Mouse (Mus musculus): ENCODE results near the gene Actc1. TPM values are rescaled to one million over a fixed set of nuclear protein-coding genes. Genes with fewer than 3 reads are reported as not detected.

Gene Actc1
- polyA plus RNA-seq, 1 experiment from 2014 or later: 3.0 TPM

DNA sequence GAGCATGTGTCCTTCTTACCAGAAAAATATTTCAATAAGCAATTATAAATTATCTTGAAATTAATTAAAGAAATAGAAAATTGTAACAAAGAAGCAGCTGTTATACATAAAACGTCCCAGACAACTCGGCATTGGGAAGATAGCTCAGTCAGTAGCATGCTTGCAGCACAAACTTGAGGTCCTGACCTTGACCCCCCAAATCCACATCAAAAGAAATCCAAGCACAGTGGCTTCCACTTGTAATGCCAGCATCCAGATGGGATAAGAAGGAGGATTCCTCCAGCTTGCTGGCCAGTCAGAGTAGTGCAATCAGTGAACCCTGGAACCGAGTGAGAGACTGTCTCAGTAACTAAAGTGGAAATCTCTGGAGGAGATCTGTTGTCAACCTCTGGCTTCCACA, 12.9 kb upstream of the Actc1 start:
- Histone ChIP-seq H3K9me3 (no peaks in the 10 kb centered on the region), H3K27me3 (replicated peaks) (no peaks in the 10 kb centered on the region), H3K36me3 (replicated peaks) (no peaks in the 10 kb centered on the region), H3K27ac (no peak overlapping the region), H3K4me1 (no peaks in the 10 kb centered on the region), H3K4me3 (no peak overlapping the region), H3K9ac (no peak overlapping the region), H3K4me2 (no peak overlapping the region)
- 85% methylated on average over 3 of the region's 3 CpGs for WGBS
- no peak for ATAC-seq (replicated peaks)

DNA sequence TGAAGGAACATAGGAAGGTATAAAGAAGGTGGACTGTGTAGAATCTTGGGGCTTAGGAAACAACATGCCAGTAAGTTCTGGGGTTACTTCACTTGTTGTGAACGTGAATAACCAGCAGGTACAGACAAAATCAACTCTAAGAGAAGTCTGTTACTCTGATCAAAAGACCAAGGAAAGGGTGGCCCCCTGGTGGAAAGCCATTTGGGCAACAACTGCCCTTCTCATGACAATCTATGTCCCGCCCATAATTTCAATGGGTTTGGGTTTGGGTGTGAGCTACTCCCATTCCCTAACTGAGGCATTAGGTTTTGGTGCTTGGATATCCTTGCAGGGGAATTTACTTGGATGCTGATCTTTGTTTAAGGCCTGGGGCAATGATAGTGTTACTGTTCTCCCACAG, 10.7 kb upstream of the Actc1 start:
- H3K9me3 ChIP-seq: no peaks in the 10 kb centered on the region
- no peaks in the 10 kb centered on the region for H3K27me3 ChIP-seq (replicated peaks)

DNA sequence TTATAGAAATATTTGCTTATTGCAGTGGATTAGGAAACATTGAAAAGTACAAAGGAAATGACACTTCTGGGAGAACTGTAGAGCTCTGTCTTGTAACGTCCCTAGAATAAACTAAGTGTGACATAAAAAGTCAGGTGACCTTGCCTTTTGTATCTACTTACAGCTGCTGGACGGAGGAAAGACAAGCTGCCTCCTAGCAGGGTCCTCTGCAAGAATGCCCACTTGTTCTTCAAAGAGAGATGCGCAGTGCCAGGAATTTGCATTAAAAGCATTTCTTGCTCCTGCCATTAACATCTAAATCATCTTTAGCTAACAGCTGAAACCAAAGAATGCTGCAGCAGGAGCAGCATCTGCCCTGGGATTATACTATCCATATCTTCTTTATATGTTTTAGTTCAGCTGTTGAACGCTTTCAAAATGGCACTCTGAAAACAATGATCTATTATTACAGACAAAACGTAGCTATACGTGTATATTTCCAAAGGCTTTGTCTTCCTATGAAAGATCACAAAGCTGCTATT, 6.8 kb upstream of the Actc1 start:
- no peak overlapping the region for H3K27ac ChIP-seq
- H3K4me1 ChIP-seq: peaks cover 8% of the 10 kb centered on the region
- H3K27me3 ChIP-seq (replicated peaks): no peaks in the 10 kb centered on the region
- 33% methylated on average over 6 of the region's 6 CpGs for WGBS
- H3K4me2 ChIP-seq: no peak overlapping the region
- H3K36me3 ChIP-seq (replicated peaks): no peaks in the 10 kb centered on the region
- H3K9me3 ChIP-seq: no peaks in the 10 kb centered on the region
- no peak overlapping the region for H3K4me3 ChIP-seq
- no peak for ATAC-seq (replicated peaks)
- no peak overlapping the region for H3K9ac ChIP-seq

More for the DNA sequence above, 10.7 kb upstream of the Actc1 start:
- WGBS: 82% methylated on average over 2 of the region's 2 CpGs
- Histone ChIP-seq H3K27ac (no peak overlapping the region), H3K4me3 (no peak overlapping the region), H3K4me1 (0 out of 2 replicates have a peak, but pooled peaks cover 3% of the 10 kb centered on the region), H3K36me3 (replicated peaks) (no peaks in the 10 kb centered on the region), H3K9ac (no peak overlapping the region), H3K4me2 (no peak overlapping the region)
- ATAC-seq (replicated peaks): no peak

DNA sequence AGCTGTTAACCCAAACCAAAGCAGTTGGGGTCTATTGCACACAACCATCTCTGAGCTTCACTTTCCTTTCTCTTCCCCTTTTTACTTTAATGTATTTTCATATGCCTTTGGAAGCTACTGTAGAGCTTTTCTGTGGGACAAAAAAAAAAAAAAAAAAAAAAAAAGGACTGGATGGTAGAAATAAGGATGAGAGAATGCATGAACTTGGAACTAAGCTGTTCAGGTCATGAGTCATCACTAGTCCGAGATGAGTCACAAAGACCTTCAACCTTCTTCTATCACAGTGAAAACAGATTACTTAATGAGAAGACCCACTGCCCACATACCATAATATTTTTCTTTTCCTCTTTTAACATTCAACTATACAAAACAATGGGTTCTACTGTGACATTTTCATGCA, 6.3 kb upstream of the Actc1 start:
- Histone ChIP-seq H3K9ac (no peak overlapping the region), H3K36me3 (replicated peaks) (no peaks in the 10 kb centered on the region), H3K9me3 (no peaks in the 10 kb centered on the region), H3K27me3 (replicated peaks) (no peaks in the 10 kb centered on the region), H3K4me3 (no peak overlapping the region), H3K4me2 (no peak overlapping the region), H3K4me1 (peaks cover 8% of the 10 kb centered on the region), H3K27ac (no peak overlapping the region)
- ATAC-seq (replicated peaks): no peak
- WGBS: 65% methylated on average over 1 of the region's 1 CpGs

DNA sequence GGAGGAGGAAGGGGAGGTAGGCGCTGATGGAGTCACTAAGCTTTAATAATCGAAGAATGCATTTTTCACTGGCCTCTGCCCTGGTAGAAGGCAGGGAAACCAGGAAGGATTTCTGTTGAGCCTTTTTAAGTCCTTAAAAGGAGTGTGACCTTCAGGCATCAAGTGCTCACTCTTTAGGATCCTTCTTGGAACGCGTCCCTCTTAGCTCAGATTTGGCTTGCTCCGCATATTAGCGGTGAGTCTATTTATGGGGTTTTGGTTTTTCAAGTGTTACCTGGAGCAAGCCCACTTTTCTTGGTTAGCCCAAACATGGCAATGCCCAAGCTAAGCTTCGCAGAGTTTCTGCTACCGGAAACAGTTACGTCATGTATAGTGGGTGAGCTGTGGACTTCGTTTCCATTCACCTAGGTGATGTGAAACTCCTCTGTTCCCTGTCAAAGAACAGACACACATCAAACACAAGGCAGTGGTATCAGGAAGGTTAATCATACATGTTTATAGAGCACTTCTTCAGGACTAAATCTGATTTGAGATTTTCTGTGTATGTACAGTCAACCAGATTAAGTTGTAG, 5.0 kb upstream of the Actc1 start:
- H3K36me3 ChIP-seq (replicated peaks): no peaks in the 10 kb centered on the region
- no peaks in the 10 kb centered on the region for H3K9me3 ChIP-seq
- H3K27ac ChIP-seq: no peak overlapping the region
- WGBS: 88% methylated on average over 10 of the region's 10 CpGs
- no peak overlapping the region for H3K4me3 ChIP-seq
- peaks cover 8% of the 10 kb centered on the region for H3K4me1 ChIP-seq
- H3K27me3 ChIP-seq (replicated peaks): no peaks in the 10 kb centered on the region
- H3K9ac ChIP-seq: no peak overlapping the region
- ATAC-seq (replicated peaks): no peak
- no peak overlapping the region for H3K4me2 ChIP-seq

DNA sequence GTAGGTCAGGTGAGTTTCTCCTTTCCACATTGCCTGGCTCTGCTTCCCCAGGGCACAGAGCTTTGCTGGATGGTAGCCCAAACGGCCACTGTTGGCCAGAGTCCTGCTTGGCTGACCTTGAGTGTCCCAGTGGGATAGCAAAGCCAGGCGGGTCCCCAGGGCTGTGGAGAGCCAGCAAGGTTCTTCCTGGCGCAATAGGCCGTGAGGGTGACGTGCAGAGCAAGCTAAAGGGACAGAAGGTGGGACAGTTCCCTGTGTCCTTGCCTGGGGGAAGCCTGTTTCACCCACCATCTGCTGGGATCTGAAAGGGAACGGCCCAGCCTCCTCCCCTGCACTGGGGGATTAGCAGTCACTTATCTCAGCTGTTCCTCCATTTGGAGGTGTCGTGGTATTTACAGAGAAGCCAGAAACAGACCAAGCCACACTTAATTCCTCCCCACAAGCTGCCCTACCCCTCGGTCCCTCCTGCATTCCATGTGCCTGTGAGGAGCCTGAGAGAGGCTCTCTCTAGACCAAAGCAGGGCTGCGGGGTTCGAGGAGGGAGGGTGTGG, 4.0 kb upstream of the Actc1 start:
- Histone ChIP-seq H3K36me3 (replicated peaks) (no peaks in the 10 kb centered on the region), H3K9me3 (no peaks in the 10 kb centered on the region), H3K4me2 (peak overlapping the region; percentile 8; the same call in 1 of the 2 replicates), H3K4me1 (peaks cover 8% of the 10 kb centered on the region), H3K9ac (no peak overlapping the region), H3K27ac (no peak overlapping the region), H3K4me3 (no peak overlapping the region), H3K27me3 (replicated peaks) (no peaks in the 10 kb centered on the region)
- 11% methylated on average over 10 of the region's 10 CpGs for WGBS
- peak; percentile 58; the same call in 1 of the 2 replicates for ATAC-seq (replicated peaks)

DNA sequence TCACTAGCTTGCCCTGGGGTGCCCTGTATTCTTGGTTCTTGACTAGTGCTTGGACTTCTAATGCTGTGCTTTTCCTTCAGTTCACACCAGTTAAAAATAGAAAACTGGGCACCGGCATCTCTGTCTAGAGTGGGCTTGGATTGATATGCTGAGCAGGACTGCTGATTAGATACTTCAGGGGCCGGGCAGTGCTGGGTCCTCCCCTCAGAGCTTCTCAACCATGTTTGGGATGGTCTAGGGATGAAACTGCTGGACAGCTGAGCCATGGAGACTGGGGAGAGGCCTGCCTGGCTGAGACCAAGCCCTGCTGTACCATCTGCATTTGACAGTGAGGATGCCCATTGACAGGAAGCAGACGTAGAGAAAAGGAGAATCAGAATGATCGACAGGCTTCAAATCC, 781 bp upstream of the Actc1 start:
- 94% methylated on average over 4 of the region's 4 CpGs for WGBS
- Histone ChIP-seq H3K4me2 (no peak overlapping the region), H3K9me3 (no peaks in the 10 kb centered on the region), H3K27ac (no peak overlapping the region), H3K36me3 (replicated peaks) (no peaks in the 10 kb centered on the region), H3K9ac (no peak overlapping the region), H3K4me1 (peaks cover 6% of the 10 kb centered on the region), H3K4me3 (no peak overlapping the region), H3K27me3 (replicated peaks) (no peaks in the 10 kb centered on the region)
- ATAC-seq (replicated peaks): no peak

DNA sequence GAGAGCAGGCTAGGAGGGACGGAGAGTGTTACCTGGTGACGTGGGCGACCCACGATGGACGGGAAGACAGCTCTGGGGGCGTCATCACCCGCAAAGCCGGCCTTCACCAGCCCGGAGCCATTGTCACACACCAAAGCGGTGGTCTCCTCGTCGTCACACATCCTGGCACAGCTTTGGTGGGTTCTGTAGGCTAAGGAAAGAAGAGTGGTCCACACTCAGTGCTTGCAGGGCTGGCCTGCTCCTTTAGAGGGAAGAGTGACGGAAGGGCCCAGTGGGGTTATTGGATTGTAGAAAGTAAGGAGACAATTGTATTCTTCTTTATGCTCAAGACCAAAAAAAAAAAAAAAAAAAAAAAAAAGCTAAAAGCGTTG, 1.5 kb downstream of the Actc1 start:
- WGBS: 93% methylated on average over 14 of the region's 14 CpGs

DNA sequence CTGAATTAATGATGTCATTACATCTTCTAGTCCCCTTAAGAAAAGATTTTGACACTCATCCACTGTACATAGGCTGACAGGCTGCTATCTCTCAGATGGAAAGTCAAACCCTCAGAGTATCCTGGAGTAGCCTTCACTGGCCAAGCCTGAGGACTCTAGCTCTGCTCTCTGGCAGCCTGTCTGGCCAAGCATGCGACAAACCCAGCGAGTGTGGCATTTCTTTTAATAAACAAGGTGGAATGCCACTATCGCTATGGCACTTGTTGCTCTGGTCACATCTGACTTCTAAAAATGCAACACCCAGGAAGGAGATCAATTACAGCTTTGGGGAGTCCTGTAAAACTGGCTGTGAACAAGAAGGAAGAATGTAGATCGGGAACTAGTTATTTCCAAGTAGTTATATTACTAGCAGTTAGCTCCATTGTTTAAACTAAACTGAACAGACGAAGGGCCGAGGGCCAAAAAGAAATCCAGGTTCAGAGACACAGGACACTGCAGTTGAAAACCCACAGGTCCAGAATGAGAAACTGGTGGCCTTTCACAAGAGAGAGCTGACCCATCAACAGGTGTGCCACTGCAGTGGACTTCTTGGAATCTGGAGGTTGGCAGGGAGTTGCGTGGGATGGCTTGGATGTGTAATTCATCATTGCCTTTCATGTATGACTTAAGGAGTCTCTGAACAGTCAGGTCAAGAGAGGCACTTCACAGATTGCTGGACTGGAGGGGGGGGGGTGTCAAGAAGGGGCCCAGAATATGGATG, 2.1 kb downstream of the Actc1 start:
- Histone ChIP-seq H3K27ac (no peak overlapping the region), H3K9me3 (no peaks in the 10 kb centered on the region), H3K4me3 (no peak overlapping the region), H3K4me2 (no peak overlapping the region), H3K4me1 (no peaks in the 10 kb centered on the region), H3K9ac (no peak overlapping the region), H3K36me3 (replicated peaks) (no peaks in the 10 kb centered on the region), H3K27me3 (replicated peaks) (no peaks in the 10 kb centered on the region)
- 94% methylated on average over 7 of the region's 7 CpGs for WGBS
- no peak for ATAC-seq (replicated peaks)

More for the DNA sequence above, 1.5 kb downstream of the Actc1 start:
- Histone ChIP-seq H3K27ac (no peak overlapping the region), H3K27me3 (replicated peaks) (no peaks in the 10 kb centered on the region), H3K9me3 (no peaks in the 10 kb centered on the region), H3K9ac (no peak overlapping the region), H3K4me1 (no peaks in the 10 kb centered on the region), H3K36me3 (replicated peaks) (no peaks in the 10 kb centered on the region), H3K4me2 (no peak overlapping the region), H3K4me3 (no peak overlapping the region)
- no peak for ATAC-seq (replicated peaks)

DNA sequence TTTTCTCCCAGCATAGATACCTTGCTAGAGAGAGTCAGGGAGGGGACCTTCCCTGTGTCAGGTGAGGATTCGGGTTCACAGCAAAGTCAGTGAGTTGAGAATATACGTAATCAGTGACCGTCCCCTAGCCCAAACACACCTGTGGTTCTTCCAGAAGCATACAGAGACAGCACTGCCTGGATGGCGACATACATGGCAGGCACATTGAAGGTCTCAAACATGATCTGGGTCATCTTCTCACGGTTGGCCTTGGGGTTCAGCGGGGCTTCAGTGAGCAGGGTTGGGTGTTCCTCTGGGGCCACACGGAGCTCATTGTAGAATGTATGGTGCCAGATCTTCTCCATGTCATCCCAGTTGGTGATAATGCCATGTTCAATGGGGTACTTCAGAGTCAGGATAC, 3.2 kb downstream of the Actc1 start:
- Histone ChIP-seq H3K27me3 (replicated peaks) (no peaks in the 10 kb centered on the region), H3K4me3 (no peak overlapping the region), H3K4me2 (no peak overlapping the region), H3K9me3 (no peaks in the 10 kb centered on the region), H3K36me3 (replicated peaks) (no peaks in the 10 kb centered on the region), H3K27ac (no peak overlapping the region), H3K9ac (no peak overlapping the region), H3K4me1 (no peaks in the 10 kb centered on the region)
- 93% methylated on average over 7 of the region's 7 CpGs for WGBS
- no peak for ATAC-seq (replicated peaks)

DNA sequence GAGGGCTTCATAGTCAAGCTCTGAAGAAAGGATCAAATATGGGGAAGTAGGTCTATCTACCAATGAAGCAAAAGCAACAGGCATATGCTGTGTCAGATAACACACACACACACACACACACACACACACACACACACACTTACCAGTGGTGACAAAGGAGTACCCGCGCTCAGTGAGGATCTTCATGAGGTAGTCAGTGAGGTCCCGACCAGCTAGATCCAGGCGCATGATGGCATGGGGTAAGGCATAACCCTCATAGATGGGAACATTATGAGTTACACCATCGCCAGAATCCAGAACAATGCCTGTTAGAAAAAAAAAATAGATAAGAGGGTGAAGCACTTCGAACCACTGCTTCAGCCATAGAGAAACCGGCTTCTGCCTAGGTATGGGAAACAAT, 4.0 kb downstream of the Actc1 start:
- no peaks in the 10 kb centered on the region for H3K36me3 ChIP-seq (replicated peaks)
- no peak overlapping the region for H3K27ac ChIP-seq
- no peaks in the 10 kb centered on the region for H3K27me3 ChIP-seq (replicated peaks)
- 95% methylated on average over 7 of the region's 7 CpGs for WGBS
- no peak overlapping the region for H3K9ac ChIP-seq
- no peak for ATAC-seq (replicated peaks)
- no peaks in the 10 kb centered on the region for H3K9me3 ChIP-seq
- H3K4me3 ChIP-seq: no peak overlapping the region
- no peak overlapping the region for H3K4me2 ChIP-seq
- H3K4me1 ChIP-seq: no peaks in the 10 kb centered on the region

DNA sequence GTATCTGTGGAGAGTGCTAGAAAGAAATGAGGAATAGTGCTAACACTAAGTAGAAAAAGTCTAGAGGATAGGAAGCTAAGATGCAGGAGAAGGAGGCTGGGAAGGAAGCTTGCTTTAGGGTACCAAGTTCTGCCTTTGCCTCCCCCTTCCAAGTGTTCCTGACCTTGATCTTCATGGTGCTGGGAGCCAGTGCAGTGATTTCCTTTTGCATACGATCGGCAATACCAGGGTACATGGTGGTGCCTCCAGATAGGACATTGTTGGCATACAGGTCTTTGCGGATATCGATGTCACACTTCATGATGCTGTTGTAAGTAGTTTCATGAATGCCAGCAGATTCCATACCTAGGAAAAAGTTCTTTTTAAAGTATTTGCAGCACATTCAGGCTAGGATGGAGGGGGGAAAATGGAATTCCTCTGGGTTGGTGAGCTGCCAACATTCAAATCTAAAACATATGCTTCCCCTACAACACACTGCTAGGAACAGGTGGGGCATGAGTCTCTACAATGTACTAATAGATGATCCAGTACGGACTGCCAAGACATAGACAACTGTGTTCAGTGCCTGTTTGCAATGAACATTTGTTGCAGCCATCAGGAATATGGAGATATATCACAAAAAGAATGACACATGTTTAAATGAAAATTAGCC, 5.3 kb downstream of the Actc1 start:
- Histone ChIP-seq H3K4me2 (no peak overlapping the region), H3K36me3 (replicated peaks) (no peaks in the 10 kb centered on the region), H3K9ac (no peak overlapping the region), H3K4me1 (no peaks in the 10 kb centered on the region), H3K9me3 (no peaks in the 10 kb centered on the region), H3K27ac (no peak overlapping the region), H3K4me3 (no peak overlapping the region), H3K27me3 (replicated peaks) (no peaks in the 10 kb centered on the region)
- 91% methylated on average over 5 of the region's 5 CpGs for WGBS
- no peak for ATAC-seq (replicated peaks)
